Mouse (Mus musculus) spleen, adult 12 weeks (tissue): ENCODE results near the gene Wiz.

Experiments used
- DNase-seq: peaks from one replicate; pipeline ENCODE4 v3.0.0; 2022; ENCODE audit warnings: low spot score

Gene Wiz

DNA sequence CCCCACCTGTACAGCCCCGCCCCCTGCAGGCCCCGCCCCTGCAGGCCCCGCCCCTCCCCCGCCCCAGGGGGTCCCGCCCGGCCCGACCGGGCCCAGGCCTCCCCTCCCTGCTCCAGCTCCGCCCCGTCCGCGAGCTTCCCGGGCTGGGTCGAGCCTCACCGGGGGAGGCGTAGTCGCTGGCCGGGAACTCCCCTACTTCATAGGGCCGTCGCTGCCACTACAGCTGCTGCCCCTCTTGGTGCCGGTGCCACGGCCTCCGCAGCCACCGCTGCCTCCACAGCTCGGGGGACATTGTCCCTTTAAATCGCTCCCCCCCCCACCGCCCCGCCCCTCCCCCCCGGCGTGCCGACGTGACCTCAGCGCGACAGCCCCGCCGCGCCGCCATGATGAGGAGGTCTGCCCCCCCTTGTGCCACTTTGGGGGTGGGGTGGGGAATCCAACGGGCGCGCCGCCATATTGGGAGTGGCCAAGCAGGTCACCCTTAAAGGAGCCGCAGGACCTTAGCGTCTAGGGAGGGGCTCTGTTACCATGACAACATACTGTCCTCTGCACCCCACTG, at the start of gene Wiz:
Wiz (minus strand) TSS at position 339 of the 559 bp plus-strand sequence.
- DNase-seq = peak; percentile 77

DNA sequence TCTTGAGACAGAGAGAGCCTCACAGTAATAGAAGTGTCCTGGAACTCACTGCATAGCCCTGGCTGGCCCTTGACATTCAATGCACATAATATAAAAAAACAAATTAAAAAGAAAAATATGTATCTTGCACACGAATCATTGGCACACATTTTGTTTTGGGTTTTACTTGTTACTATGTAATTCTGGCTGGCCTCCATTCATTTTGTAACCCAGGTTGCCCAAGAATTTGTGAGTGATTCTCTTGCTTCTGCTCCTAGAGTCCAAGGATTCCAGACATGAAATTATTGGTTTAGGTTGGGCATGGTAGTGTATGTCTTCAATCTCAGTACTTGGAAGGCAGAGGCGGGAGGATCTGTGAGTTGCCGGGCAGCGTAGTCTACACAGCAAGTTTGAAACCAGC, 47.9 kb upstream of the Wiz start:
- DNase-seq = no peak

DNA sequence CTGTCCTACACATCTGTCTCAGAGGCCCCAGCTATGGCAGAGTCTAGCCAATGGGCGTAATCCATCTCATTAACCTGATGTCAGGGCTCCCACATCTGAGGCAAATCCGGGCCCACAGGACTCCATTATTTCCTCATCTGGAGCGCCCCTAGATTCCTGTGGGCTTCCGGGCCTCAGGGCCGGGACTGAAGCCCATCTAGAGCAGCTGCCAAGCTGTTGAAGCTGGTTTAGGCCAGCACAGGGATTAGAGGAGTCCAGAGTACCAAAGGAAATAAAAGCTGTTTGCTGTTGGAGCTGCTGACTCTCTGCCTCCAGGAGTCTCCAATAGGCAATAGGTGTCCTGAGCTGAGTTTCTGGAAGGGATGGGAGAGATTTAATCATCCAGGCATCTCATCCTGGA, 45.9 kb upstream of the Wiz start:
- DNase-seq = no peak

DNA sequence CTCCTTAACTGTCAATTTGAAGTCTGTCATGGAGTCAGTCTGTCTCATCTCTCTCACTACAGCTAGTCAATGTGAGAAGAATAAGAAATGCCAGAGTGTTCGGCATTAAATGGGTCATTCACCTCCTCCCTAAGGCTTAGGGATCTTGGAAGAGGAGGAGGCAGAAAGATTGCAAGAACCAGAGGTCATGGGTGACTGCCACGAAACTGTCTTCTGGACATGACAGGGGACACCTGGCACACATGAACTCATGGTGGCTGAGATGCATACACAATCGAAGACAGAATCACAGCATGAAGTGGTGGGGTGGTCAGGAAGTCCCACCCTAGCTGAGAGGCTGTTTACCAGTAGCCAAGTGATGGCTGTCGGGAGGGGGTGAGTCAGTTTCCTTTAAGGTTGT, 45.1 kb upstream of the Wiz start:
- no peak for DNase-seq

DNA sequence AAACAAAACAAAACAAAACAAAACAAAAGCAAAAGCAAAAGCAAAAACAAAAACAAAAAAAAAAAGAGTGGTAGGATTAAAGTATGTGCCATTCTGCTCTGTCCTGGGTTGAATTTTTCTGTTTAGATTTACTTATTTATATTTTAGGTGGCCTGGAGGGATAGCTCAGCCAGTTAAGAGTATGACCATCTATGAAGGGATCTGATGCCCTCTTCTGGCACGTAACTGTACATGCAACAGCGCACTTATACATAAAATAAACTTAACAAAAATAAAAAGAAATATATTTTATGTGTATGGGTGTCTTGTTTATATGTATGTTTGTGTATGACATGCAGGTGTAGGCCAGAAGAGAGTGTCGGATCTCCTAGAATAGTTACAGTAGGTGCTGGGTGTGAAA, 42.7 kb upstream of the Wiz start:
- no peak for DNase-seq

DNA sequence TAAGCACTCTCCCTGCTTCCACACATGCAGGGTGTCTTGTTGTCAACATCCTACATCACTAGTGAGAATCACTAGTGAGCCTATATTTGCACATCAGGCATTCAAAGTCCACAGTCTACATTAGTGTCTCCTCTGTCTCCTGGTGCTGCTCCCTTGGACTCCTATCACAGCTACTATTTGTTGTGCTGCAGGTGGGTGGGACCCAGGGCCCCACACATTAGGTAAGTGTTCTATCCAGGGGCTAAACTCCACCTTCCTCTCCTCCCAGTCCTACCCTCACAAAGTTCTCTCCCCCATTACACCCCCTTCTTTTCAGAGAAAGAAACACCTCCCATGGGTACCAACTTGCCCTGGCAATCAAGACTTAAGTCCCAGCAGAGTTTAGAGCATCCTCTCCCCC, 37.4 kb upstream of the Wiz start:
- no peak for DNase-seq

DNA sequence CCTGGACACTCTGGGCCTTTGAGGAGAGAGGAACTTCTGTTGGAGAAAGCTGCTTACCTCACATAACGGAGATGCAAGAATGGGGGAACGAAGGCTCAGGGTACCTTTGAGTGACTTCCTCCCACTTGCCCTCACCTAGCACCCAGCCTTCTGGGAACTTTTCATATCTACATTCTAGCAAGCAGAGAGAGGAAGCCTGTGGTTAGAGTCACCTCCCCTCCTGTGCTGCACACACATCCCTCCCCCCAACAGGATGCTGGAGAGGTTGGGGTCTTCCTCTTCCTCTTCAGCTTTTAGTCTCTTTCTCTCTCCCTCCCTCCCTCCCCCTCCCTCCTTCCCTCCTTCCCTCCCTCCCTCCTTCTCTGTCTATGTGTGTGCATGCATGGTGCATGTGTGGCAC, 34.8 kb upstream of the Wiz start, which contains the start of gene Pglyrp2:
Pglyrp2 (minus strand) TSS at position 134 of the 400 bp plus-strand sequence.
- no peak for DNase-seq

DNA sequence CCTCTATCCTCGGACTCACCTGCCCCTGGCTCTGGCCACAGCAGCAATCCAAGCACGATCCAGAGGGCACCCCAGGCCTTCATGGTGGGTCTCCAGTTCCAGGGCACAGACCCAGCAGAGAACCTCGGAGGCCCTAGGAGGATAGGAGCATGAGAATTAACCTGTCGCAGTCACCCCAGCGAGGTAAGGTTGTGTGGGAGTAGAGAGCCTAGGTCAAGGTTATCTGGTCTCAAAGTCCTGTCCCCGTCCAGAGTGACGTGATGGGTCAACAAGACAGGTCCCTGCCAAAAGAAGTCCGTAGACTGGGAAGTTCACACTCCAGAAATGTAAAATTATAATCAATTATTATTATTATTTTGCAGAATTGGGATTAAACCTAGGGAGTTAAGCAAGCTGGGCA, 31.5 kb upstream of the Wiz start:
- no peak for DNase-seq

DNA sequence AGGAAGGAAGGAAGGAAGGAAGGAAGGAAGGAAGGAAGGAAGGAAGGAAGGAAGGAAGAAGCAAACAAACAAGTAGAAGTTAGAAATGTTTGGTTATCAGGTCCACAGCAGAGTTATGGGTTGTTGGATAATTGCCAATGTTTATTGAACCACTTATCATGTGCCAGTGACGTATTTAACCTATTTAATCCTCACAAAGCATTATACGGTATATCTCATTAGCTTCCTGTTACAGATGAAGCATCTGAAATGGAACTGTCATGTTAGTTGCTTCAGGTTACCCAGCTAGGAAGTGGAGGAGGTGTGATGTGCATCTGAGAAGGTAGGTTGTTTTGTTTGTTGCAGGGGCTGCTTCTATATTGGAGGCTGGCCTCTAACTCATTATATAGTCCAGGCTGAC, 30.8 kb upstream of the Wiz start:
- no peak for DNase-seq

DNA sequence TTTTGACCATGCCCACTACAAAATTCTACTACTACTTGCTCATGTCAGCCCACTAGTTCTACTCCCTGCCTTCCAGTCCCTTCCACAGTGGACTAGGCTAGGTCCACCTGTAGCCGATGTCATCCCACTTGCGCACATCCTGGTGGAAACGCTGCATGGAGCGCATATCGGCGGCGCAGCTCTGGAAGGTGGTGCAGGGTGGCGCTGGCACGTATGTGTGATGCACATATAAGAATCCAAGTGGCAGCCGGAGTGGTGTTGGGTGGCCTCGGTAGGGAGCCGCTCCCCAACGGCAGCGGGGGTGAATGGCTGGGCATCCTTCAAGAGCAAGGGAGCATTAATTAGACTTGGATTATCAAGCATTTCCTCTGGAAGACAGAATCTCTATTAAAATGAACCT, 27.5 kb upstream of the Wiz start:
- DNase-seq = no peak

DNA sequence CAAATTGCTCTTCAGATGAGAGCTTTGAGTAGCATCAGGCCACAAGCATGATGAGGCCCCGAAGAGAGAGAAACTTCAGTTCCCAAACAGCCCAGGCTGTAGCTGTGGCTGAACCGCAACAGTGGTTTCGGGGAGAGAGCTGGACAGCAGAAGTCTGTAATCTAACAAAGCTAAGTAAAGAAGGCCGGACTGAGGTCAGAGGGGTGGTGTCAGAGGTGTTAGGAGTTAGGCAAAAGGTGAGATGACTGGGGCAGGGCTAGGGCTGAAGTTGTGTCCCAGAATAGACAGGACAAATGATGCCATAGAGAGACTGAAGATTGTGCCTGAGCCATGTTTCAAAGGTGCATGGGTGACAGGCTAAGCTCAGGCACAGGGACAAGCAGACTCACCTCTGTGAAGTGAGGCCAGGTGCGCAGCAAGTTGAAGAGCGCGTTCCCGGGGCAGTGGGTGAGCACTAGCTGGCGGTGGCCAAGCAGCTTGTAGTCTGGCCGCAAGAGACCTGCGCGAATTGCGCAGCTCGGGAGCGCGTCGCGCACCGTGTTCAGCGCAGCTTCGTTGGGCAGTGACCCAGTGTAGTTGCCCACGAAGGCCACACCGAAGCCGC, 26.3 kb upstream of the Wiz start:
- DNase-seq = no peak

DNA sequence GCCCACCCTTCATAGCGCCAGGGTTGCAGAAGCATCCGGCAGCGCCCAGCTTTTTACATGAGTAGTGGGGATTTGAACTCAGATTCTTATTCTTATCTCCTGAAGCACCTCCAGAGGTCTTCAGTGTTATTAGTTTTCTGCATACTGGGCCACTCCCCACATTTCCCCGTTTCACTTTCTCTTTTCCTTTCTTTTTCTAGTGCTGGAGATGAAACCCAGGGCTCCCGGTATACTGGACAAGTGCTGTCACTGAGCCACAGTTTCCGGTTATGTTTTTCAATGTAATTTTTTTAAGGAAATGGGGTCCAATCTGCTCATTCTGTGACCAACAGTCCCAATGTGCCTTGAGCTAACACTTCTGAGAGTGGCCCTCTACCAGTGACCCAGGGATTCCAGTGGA, 22.7 kb upstream of the Wiz start:
- no peak for DNase-seq

DNA sequence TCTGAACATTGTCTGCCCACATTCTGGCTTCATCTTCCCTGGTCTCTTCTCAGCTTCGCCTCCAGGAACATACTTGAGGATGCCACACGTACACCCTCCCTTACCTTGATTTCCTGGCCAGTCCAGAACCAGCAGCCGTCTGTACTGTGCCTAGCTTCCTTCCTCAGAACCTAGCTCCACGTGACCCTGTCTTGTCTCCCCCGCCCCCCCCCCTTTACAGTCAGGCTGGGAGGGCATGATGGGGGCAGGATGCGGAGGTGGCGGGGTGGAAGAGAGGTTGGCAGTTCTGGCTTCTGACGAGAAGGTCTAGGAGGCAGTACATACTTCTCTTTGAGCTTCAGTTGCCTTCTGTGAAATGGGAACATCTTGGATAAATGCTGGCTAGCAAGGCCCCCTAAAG, 14.2 kb upstream of the Wiz start, which contains the start of gene Rasal3:
Rasal3 (minus strand) TSS at position 167 of the 400 bp plus-strand sequence.
- no peak for DNase-seq

DNA sequence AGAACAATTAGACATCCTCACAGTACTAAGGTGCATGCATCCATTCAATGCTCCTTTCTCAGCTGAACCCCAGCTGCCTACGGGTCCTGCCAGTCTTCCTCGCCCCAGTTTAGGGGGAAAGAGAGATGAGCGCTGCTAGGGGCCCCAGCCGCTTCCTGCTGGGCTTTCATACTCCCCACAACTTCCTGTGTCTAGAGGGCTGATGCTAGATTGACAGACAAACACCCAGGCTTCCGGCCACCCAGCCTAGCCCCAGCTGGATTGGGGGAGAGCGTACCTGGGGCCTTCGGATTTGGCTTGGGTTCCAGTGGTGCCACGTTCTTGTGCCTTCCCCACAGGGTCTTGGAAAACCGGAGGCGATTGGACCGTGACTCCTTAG, 13.5 kb upstream of the Wiz start:
- DNase-seq = peak; percentile 27

DNA sequence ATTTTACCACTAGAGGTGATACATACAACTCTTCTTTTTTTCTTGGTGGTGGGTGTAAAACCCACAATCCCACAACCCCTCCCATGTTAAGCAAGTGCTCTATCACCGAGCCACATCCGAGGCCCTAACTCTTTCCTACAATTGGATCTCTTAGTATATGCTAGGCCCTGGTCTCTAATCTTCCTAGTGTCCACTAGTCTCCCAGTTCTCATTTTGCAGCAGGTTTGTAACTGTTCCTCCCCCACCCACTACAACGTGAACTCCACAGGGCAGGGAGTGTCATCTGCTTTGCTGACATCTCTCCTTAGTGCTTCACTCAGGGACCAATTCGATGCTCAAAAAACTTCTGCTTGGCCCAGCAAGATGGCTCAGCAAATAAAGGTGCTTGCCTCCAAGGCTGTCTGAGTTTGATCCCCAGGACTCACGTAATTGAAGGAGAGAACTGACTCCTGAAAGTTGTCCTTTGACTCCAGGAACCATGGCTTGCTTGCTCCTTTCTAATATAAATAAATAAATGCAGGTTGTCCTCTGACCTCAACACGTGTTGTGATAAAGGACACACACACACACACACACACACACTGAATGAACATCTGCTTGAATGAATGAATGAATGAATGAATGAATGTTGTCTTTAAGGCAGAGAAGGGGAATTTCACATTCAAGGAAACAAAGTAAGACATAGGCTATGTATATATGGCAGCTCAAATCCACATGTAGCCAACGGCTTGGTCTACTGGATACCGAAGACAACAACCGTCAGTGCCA, 13.0 kb upstream of the Wiz start:
- DNase-seq = no peak

DNA sequence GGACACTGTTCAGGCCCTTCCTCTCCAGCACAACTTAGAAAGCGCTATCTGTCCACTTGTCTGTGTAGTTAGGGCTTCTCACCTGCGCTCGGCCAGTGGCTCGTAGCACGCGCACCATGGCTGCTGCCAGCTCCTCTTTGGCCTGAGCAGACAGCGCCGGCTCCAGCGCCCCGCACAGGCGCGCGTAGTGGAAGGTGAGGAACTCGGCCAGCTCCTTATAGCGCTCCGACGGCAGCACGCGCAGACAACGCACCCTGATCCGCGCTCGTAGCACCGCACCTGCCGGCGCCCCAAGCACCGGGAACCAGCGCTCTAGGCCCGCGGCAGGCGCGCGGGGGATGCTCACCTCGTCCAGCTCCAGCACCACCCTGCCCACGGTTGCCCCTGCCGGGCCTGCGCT, 7.0 kb upstream of the Wiz start:
- no peak for DNase-seq

DNA sequence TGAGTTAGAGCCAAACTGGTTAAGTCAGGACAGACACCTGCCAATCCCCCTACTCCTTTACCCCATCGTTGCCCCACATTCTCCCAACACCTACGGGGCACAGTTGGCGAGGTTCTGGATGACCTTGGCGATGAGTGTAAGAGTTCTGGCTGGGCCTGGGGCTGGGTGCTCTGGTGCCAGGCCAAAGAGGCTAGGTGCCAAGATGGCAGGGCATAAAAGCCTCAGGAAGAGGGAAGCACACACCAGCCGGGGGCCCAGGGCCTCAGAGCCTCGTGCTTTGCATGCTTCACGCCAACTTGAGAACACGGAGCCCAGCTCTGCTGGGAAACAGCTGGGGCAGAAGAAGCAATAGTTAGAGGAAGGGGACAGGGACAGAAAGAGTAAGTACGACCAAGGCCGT, 4.7 kb upstream of the Wiz start:
- no peak for DNase-seq

DNA sequence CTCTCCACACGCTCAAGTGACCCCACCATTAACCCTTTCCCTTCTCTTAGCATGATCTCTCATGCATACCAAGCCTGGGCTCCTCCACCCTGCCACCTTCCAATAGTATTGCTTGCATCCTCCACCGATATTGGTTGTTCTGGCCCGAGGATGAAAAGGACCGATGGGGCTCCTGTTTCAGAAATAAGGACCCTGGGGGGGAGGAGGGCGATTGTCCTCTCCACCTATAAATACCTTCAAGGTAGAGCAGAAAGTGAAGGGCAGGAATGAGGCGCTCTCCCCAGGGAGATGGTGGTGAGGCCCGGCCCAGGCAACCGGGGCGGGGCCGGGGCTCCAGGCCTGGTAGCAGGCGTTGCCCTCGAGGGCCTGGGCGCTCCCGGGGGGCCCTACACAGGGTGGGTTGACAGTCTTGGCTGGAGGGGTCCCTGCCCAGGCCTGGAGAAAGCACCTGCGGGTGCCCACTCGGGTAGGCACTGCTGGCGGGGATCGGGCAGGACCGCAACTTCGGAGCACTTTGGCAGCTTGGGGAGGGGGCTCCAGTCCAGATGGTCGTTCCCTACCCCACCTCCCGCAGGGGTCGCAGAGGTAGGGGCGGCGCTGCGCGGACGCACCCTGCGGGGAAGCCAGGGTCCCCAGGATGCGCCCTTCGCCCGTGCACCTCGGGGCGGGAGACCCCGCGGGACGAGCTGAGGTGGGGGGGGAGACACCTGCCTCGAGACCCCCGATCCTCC, 704 bp downstream of the Wiz start:
- no peak for DNase-seq

DNA sequence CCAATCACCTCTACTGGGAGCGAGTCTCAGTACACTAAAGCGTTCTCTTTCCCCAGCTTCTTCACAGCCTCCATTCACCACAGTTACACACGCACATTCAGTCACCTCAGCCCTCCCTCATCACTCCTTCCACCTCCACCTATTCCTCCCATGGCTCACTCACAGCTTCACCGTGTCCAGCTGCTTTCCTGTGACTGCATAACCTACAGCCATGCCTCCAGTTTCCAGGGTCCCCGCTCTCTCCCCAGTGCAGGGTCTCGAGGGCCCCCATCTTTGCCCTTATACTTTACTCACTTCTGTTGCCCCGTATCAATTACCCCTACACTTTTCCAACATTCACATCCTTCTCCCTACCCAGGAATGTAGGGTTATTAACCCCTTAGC, 1.3 kb downstream of the Wiz start:
- no peak for DNase-seq

DNA sequence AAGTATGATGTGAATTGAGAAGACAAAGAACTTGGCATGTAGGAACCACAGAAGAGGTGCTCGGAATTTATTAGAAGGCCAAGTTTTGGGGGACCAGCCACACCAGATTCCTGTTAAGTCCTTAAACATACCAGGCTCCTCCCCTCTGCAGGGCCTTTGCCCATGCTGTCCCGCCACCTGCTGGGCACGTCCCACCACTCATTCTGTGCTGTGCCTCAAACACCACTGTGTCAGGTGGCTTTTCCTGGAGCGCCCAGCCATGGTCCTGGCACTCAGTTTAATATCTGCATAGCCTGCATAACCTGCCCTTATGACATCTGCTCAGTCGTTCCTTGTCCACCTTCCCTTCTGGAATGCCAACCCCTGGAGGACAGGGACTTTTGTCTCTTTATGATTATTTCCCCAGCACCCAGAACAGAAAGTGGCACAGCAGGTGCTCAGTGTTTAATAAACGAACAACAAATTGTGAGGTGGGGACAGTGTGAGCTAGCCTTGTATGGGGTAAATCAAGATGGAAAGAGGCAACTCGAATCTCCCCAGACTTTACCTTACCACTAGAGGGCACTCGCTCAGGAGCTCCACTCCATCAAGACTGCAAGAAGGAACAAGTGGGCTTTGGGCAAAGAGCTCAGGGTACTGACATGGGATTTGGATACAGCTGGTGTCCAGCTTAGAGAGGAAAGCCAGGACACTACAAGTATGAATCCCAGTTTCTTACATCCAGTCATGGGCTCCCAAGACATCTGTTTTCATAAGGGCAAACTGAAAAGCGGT, 2.4 kb downstream of the Wiz start:
- DNase-seq = peak; percentile 37

DNA sequence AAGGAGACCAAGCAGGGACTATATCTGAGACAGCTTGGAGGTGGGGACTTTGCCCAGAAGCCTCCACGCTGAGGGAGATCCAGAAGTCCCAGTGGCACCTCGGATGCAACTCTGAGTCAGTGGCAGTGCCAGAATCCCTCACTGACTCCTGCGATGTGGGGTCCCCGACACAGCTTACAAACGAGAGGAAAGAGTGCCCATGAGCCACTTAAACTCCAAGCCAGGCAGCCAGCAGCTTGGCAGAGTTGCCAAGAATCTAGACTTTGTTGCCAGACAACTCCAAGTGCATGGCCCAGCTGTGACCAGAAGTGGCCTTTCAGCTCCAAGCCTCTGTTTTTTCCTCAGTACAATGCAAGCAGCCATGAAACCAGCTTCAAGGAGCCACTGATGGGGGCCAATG, 5.6 kb downstream of the Wiz start:
- DNase-seq = no peak

DNA sequence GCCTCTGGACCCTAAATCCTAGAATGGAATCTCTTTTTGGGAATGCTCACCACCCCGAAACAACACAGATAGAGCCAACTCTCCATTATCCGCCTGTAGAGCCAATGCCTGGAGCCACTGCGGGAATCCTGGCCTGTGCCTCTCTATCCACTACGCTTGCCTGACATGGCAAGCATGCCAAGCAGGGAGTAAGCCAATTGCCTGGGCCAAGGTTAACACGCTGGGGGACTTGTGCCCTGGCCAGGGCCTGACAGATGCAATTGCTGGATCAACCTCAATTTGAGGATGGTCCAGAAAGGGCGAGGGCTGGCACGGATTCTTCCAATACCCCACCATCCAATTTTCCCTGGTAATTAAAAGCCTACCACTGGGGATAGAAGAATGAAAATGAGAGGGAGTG, 6.7 kb downstream of the Wiz start:
- DNase-seq = no peak
